Mouse (Mus musculus) midbrain, embryonic 14.5 days (tissue): ENCODE measurements around the gene Psmb3. TPM values are rescaled to one million over a fixed set of nuclear protein-coding genes. Genes with fewer than 3 reads are reported as not detected.
"Not testable (repeated sequence)": the region's sequence is repeated elsewhere in the genome, so short reads cannot be mapped to it uniquely, and the experiment has no call there.

Experiments
- ATAC-seq: fragments of 200-750 bp; cut with Nextera tagmentation; 2 replicates; pipeline ENCODE4 v1.8.0; 2017; ENCODE audit warnings: moderate number of reproducible peaks, moderate library complexity; ENCODE audit not compliant: low FRiP score, low TSS enrichment
- DNase-seq: peaks from one replicate; pipeline ENCODE4 v3.0.0-alpha.2; 2015
- H3K27ac ChIP-seq: fragments of 300-500 bp; sonication (generic); replicated peaks from 2 replicates; pipeline ENCODE4 v1.5.1; 2014; ENCODE audit warnings: mild to moderate bottlenecking, low read depth, low read length, moderate library complexity
- H3K27me3 ChIP-seq: fragments of 300-500 bp; sonication (generic); 2 replicates; pipeline ENCODE4 v1.6.1; 2014; ENCODE audit warnings: low read length, control low read depth, mixed read lengths; ENCODE audit not compliant: control insufficient read depth, insufficient read depth
- H3K36me3 ChIP-seq: fragments of 300-500 bp; sonication (generic); 2 replicates; pipeline ENCODE4 v1.6.1; 2014; ENCODE audit warnings: low read length, control low read depth; ENCODE audit not compliant: control insufficient read depth, insufficient read depth
- H3K4me1 ChIP-seq: fragments of 300-500 bp; sonication (generic); 2 replicates; pipeline ENCODE4 v1.6.1; 2014; ENCODE audit warnings: mild to moderate bottlenecking, antibody characterized with exemption, low read length, control low read depth; ENCODE audit not compliant: control insufficient read depth, insufficient read depth
- H3K4me2 ChIP-seq: fragments of 300-500 bp; sonication (generic); 2 replicates; pipeline ENCODE4 v1.6.1; 2014; ENCODE audit warnings: mild to moderate bottlenecking, low read length, moderate library complexity
- H3K4me3 ChIP-seq: fragments of 300-500 bp; sonication (generic); replicated peaks from 2 replicates; pipeline ENCODE4 v1.5.1; 2014; ENCODE audit warnings: low read depth, low read length
- H3K9ac ChIP-seq: fragments of 300-500 bp; sonication (generic); replicated peaks from 2 replicates; pipeline ENCODE4 v1.6.1; 2014; ENCODE audit warnings: mild to moderate bottlenecking, low read length, moderate library complexity
- H3K9me3 ChIP-seq: fragments of 300-500 bp; sonication (generic); 2 replicates; pipeline ENCODE4 v1.6.1; 2016; ENCODE audit warnings: low read length, control low read depth, mixed read lengths; ENCODE audit not compliant: control insufficient read depth
- WGBS: fragments of 180-500 bp; shearing (Covaris S2); extraction: QIAGEN DNeasy Blood & Tissue Kit; methylation state at CpG from one replicate; pipeline ENCODE4 v1.1.7; 2014; 5-methylcytosine and 5-hydroxymethylcytosine counted together
- polyA plus RNA-seq: library from polyadenylated mRNA; unstranded; fragments of >200 nt; fragmentation: Nextera tagmentation; extraction: Ambion mirVana; gene quantifications from 2 replicates; pipeline ENCODE4 v1.2.1, GENCODE M21; 2014

Gene Psmb3
- 456 and 503 TPM in 2 replicates for polyA plus RNA-seq

DNA sequence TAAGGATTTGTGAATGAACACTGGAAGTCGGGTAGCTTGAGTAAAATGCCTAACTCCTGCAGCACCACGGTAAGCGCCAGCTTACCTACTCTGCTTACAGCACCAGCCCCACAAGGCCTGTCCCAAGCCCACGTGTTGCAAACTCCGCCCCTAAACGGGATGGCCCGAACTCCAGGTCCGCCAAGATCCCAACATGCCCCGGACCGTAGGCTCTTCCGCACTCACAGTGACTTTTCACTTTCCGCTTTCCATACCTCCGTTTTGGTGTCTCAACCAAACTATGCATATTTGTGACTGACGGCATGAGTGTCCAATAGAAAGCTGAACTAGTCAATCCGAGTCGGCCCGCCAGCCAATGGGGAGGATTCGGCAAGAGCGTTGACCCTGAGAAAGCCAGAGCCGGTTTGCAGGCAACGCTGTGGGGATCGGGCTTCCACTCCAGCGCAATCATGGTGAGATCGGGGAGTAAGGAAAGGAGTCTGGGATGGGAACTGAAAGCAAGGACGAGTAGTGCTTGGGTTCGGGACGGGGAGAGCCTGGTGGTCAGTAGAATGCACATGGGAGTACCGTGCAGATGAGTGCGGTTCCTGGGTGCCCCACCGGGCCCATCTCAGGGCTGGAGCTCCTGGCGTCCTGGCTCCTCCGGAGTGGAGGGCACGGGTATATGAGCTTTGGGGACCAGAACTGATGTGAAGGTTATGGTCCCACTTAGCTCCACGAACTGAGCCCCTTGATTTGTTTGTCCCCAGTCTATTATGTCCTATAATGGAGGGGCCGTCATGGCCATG is at the start of gene Psmb3:
TSS of gene Psmb3 (plus strand) at position 361 of the 788 bp plus-strand sequence.
- DNase-seq (peak; percentile 100), ATAC-seq (peak; percentile 85)
- Histone ChIP-seq H3K4me1 (peaks cover 23% of the 10 kb centered on the region), H3K27ac (peak within 1 kb of the TSS; percentile 79), H3K27me3 (no peaks in the 10 kb centered on the region), H3K36me3 (peaks cover 28% of the 10 kb centered on the region), H3K9me3 (no peaks in the 10 kb centered on the region), H3K4me3 (peak within 1 kb of the TSS; percentile 79), H3K4me2 (peak within 1 kb of the TSS; percentile 75), H3K9ac (peak within 1 kb of the TSS; percentile 77)
- WGBS: under 1% methylated on average over 35 of the region's 35 CpGs

GRCm38 (mm10) chr11:97654210-97654609 is 49.0 kb upstream of the Psmb3 start:
- H3K36me3 ChIP-seq: no peaks in the 10 kb centered on the region
- DNase-seq (no peak), ATAC-seq (no peak)
- H3K4me3 ChIP-seq: no peak overlapping the region
- WGBS: 90% methylated on average over 2 of the region's 2 CpGs
- H3K4me2 ChIP-seq: no peak overlapping the region
- no peaks in the 10 kb centered on the region for H3K4me1 ChIP-seq
- no peak overlapping the region for H3K9ac ChIP-seq
- H3K27me3 ChIP-seq: no peaks in the 10 kb centered on the region
- H3K27ac ChIP-seq: no peak overlapping the region
- H3K9me3 ChIP-seq: no peaks in the 10 kb centered on the region

DNA sequence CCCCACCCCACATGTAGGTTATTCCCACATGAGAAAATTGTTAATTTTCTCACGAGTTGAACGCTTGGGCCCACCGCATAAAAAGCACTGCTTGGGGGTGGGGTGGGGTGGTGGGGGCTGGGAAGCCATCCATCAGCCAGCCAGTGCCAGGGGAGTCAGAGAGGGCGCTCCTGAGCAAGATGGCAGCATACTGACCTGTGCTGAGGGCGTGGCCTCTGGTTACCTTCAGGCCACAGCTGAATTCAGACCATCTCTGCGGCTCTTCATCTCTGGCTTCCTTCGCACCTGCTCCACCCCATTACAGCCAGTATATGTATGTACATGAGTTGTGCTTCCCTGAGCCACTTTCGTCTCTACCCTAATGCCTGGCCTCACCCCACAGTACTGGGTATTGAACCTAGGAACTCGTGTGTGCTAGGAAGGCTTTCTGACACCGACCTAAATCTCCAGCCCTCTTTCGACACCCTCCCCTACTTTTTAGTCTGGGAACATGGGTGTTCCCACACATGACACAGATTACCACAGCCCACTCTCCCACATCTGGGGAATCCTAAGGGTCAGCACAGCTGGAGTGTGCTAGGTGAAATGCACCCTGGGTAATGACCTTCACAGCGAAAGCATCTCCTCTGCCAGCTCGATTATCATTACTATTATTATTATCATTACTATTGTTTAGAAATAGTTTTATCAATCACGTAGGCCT is 46.8 kb upstream of the Psmb3 start:
- peaks cover 12% of the 10 kb centered on the region for H3K4me1 ChIP-seq
- WGBS: 74% methylated on average over 14 of the region's 14 CpGs

DNA sequence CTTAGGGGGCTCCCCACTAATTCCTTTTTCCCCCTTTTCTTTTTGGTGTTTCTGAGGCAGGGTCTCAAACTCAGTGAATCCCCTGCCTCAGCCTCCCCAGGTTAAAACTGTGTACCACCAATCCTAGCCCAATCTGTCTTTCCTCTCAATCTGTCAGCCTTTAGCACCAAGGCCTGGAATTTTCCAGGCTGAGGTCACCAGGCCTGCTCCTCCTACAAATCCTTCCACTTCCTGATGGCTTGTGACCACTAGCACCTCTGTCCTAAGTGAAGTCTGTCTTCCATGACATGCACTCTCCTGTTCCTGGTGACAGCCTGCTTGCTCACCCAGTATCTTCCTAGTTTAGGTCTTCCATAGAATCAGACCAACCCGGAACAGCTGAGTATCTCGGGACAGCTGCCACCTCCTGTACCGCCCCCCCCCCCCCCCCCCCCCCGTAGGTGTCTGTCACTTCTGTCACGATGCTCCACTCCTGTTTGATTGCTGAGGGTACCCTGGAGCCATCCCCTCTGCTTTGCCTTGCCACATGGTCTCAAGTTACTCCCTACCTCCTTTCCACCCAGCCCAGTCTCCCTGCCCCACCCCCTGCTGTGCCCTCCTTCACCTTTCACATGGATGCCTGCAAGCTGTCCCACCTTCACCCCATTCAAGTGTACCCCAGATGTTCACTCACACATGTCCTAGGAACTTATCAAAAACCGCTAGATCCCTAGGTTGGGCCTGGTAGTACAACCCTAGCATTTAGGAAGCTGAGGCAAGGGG is 45.8 kb upstream of the Psmb3 start:
- Histone ChIP-seq H3K4me3 (no peak overlapping the region), H3K27me3 (peaks cover 17% of the 10 kb centered on the region), H3K9me3 (no peaks in the 10 kb centered on the region), H3K27ac (no peak overlapping the region), H3K36me3 (no peaks in the 10 kb centered on the region), H3K9ac (no peak overlapping the region), H3K4me2 (no peak overlapping the region), H3K4me1 (peaks cover 22% of the 10 kb centered on the region)
- 47% methylated on average over 6 of the region's 6 CpGs for WGBS
- ATAC-seq (no peak), DNase-seq (no peak)

More for the DNA sequence above, 46.8 kb upstream of the Psmb3 start:
- Histone ChIP-seq H3K4me3 (no peak overlapping the region), H3K9me3 (no peaks in the 10 kb centered on the region), H3K27ac (no peak overlapping the region), H3K4me2 (no peak overlapping the region), H3K36me3 (no peaks in the 10 kb centered on the region), H3K9ac (no peak overlapping the region), H3K27me3 (peaks cover 8% of the 10 kb centered on the region)
- DNase-seq (no peak), ATAC-seq (no peak)

DNA sequence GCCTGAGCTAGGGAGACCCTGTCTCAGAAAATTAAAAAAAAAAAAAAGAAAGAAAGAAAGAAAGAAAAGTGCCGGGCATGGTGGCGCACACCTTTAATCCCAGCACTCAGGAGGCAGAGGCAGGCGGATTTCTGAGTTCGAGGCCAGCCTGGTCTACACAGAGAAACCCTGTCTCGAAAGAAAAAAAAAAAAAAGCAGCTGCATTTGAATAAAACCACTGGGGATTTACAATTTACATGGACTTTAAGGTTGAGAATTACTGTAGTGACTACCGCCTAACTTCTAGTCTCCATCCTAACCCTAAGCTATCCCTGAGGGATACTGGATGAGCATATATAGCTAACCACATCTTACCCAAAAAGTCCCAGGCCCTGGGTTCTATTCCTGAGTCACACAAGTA is 45.2 kb upstream of the Psmb3 start:
- WGBS: 85% methylated on average over 6 of the region's 6 CpGs
- Histone ChIP-seq H3K27me3 (peaks cover 18% of the 10 kb centered on the region), H3K4me1 (peaks cover 26% of the 10 kb centered on the region)
- not testable (repeated sequence) for ATAC-seq, H3K9ac ChIP-seq, H3K4me3 ChIP-seq, H3K4me2 ChIP-seq, H3K36me3 ChIP-seq, DNase-seq, H3K9me3 ChIP-seq, H3K27ac ChIP-seq

- WGBS: 73% methylated on average over 11 of the region's 11 CpGs
- ATAC-seq: no peak
- 0 out of 2 replicates have a peak overlapping the region, but pooled peaks have one; percentile 76 for H3K4me2 ChIP-seq
- no peak for DNase-seq
- H3K27ac ChIP-seq: no peak overlapping the region
- H3K27me3 ChIP-seq: peaks cover 18% of the 10 kb centered on the region
- no peak overlapping the region for H3K9ac ChIP-seq
- peaks cover 26% of the 10 kb centered on the region for H3K4me1 ChIP-seq
- H3K4me3 ChIP-seq: no peak overlapping the region
- H3K9me3 ChIP-seq: no peaks in the 10 kb centered on the region
- no peaks in the 10 kb centered on the region for H3K36me3 ChIP-seq
These were observed 44.4 kb upstream of the Psmb3 start for GRCm38 (mm10) chr11:97658751-97659266.

GRCm38 (mm10) chr11:97659267-97659989 is 43.8 kb upstream of the Psmb3 start:
- 11% methylated on average over 13 of the region's 13 CpGs for WGBS
- Histone ChIP-seq H3K4me1 (peaks cover 26% of the 10 kb centered on the region), H3K27ac (0 out of 2 replicates have a peak overlapping the region, but pooled peaks have one; percentile 57), H3K36me3 (no peaks in the 10 kb centered on the region), H3K9ac (peak overlapping the region; percentile 73), H3K27me3 (peaks cover 18% of the 10 kb centered on the region), H3K4me2 (peak overlapping the region; percentile 76), H3K4me3 (peak overlapping the region; percentile 65), H3K9me3 (no peaks in the 10 kb centered on the region)
- ATAC-seq (0 out of 2 replicates have a peak, but pooled peaks have one; percentile 8), DNase-seq (no peak)
